Mouse (Mus musculus) urinary bladder, postnatal 4 days (tissue): ENCODE measurements around the gene Gm8332.
"Not testable (repeated sequence)": the region's sequence is repeated elsewhere in the genome, so short reads cannot be mapped to it uniquely, and the experiment has no call there.

Experiments
- DNase-seq, 2 experiments: peaks; one replicate each; pipeline ENCODE4 v3.0.0; 2021 to 2022; ENCODE audit warnings: low spot score in 2 of 2

Gm8332 gene

GRCm38 (mm10) chr12:88250000-88250399 lies at the start of gene Gm8332:
Gm8332 (minus strand) TSS chr12:88250100.
- DNase-seq: not testable (repeated sequence)

- DNase-seq: not testable (repeated sequence)
Measured at GRCm38 (mm10) chr12:88297171-88297570, 47.3 kb upstream of the Gm8332 start.

- DNase-seq: not testable (repeated sequence)
Measured at GRCm38 (mm10) chr12:88293082-88293481, 43.2 kb upstream of the Gm8332 start.

- DNase-seq: not testable (repeated sequence)
Measured at GRCm38 (mm10) chr12:88285224-88285623, 35.3 kb upstream of the Gm8332 start.

GRCm38 (mm10) chr12:88274400-88274799 lies 24.5 kb upstream of the Gm8332 start, which contains the start of gene Gm5662:
Gm5662 (minus strand) TSS chr12:88274500.
- DNase-seq: not testable (repeated sequence)

- no peak for DNase-seq
Measured at GRCm38 (mm10) chr12:88257241-88257640, 7.3 kb upstream of the Gm8332 start.

GRCm38 (mm10) chr12:88255917-88256316 lies 6.0 kb upstream of the Gm8332 start:
- DNase-seq: not testable (repeated sequence)

- not testable (repeated sequence) for DNase-seq
Measured at GRCm38 (mm10) chr12:88245786-88246185, 4.1 kb downstream of the Gm8332 start.

GRCm38 (mm10) chr12:88242940-88243339 lies 7.0 kb downstream of the Gm8332 start:
- not testable (repeated sequence) for DNase-seq

- DNase-seq: no peak
Measured at GRCm38 (mm10) chr12:88219445-88219844, 30.5 kb downstream of the Gm8332 start.

- DNase-seq: not testable (repeated sequence)
Measured at GRCm38 (mm10) chr12:88218059-88218458, 31.8 kb downstream of the Gm8332 start.

- no peak for DNase-seq
Measured at GRCm38 (mm10) chr12:88214641-88215040, 35.3 kb downstream of the Gm8332 start.

GRCm38 (mm10) chr12:88211458-88211857 lies 38.4 kb downstream of the Gm8332 start:
- DNase-seq: not testable (repeated sequence)

GRCm38 (mm10) chr12:88202856-88203255 lies 47.0 kb downstream of the Gm8332 start:
- DNase-seq: no peak
